Mouse (Mus musculus) brain, embryonic 14.5 days (tissue): ENCODE measurements at regions not wholly inside any gene's neighbourhood (a gene's known extent, or its start where the extent isn't known, plus 50 kb on each side); places are given as distances from the start of the nearest gene placed in this dataset.
"Not testable (repeated sequence)": the region's sequence is repeated elsewhere in the genome, so short reads cannot be mapped to it uniquely, and the experiment has no call there.

Experiments used
- CTCF ChIP-seq: fragments of 200-500 bp; IDR thresholded peaks from 2 replicates; pipeline ENCODE4 v1.5.1; 2012; ENCODE audit warnings: inconsistent platforms, mild to moderate bottlenecking, moderate library complexity, borderline replicate concordance; ENCODE audit not compliant: insufficient read depth, insufficient read length; ENCODE audit errors: extremely low read depth
- POLR2A ChIP-seq: fragments of 200-500 bp; IDR thresholded peaks from 2 replicates; pipeline ENCODE4 v1.6.1; 2012; ENCODE audit warnings: mild to moderate bottlenecking, inconsistent platforms, borderline replicate concordance; ENCODE audit not compliant: poor library complexity, insufficient read depth, insufficient read length, severe bottlenecking; ENCODE audit errors: extremely low read depth

DNA sequence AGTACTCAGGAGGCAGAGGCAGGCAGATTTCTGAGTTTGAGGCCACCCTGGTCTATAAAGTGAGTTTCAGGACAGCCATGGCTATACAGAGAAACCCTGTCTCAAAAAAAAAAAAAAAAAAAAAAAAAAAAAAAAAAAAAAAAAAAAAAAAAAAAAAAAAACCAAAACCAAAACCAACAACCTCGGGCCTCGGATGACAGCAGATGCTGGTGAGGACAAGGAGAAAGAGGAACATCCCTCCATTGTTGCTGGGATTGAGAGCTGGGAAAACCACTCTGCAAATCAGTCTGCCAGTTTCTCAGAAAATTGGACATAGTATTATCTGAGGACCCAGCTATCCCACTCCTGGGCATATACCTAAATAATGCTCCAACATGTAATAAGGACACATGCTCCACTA lies 82.7 kb downstream of the Cox7c start:
- not testable (repeated sequence) for TF ChIP-seq CTCF, POLR2A
